Mouse (Mus musculus): ENCODE measurements at regions not wholly inside any gene's neighbourhood (a gene's known extent, or its start where the extent isn't known, plus 50 kb on each side); places are given as distances from the start of the nearest gene placed in this dataset.
A peak's percentile ranks its signal among the peaks of the same experiment; 100 is the strongest.

DNA sequence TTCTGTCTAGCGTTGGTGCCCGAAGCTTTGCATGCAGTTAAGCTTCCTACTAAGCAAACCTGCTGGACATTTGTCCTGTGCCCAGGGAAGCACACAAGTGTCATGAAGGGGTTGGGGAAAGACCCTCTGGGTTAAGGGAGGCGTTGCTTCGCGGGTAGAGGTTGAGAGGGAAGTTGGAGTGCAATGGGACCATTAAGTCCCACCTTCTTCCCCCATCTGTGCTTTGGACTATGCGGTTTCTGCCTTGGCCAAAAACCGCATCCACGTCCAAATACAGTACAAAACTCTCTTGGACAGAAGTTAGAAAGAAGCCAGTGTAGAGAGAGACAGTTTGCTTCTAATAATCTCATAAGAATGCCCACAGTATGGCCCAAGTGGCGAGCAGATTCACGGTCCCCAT is 176.1 kb upstream of the Topaz1 start:
- 2% methylated on average over 10 of the region's 10 CpGs for WGBS
- H3K4me1 ChIP-seq (ENCODE audit: control insufficient read depth, insufficient read depth, low read length): peaks cover 21% of the 10 kb centered on the region; the same call in 1 of the 2 replicates
- H3K27ac ChIP-seq (replicated peaks; ENCODE audit: low read depth, low read length): peak overlapping the region; percentile 87; the same call in 1 of the 2 replicates
- DNase-seq: no peak
- peaks cover 83% of the 10 kb centered on the region for H3K27me3 ChIP-seq (ENCODE audit: control insufficient read depth, insufficient read depth, low read length)
- no peaks in the 10 kb centered on the region for H3K9me3 ChIP-seq (ENCODE audit: control insufficient read depth, low read length)
- peak overlapping the region; percentile 67 for H3K4me3 ChIP-seq (replicated peaks; ENCODE audit: low read depth, low read length)
- peak overlapping the region; percentile 81 for H3K4me2 ChIP-seq (ENCODE audit: low read length)
- H3K9ac ChIP-seq (replicated peaks; ENCODE audit: low read length): 0 out of 2 replicates have a peak overlapping the region, but pooled peaks have one; percentile 70
- H3K36me3 ChIP-seq (ENCODE audit: control insufficient read depth, insufficient read depth, low read length): no peaks in the 10 kb centered on the region
- ATAC-seq (ENCODE audit: low FRiP score, low TSS enrichment): no peak

DNA sequence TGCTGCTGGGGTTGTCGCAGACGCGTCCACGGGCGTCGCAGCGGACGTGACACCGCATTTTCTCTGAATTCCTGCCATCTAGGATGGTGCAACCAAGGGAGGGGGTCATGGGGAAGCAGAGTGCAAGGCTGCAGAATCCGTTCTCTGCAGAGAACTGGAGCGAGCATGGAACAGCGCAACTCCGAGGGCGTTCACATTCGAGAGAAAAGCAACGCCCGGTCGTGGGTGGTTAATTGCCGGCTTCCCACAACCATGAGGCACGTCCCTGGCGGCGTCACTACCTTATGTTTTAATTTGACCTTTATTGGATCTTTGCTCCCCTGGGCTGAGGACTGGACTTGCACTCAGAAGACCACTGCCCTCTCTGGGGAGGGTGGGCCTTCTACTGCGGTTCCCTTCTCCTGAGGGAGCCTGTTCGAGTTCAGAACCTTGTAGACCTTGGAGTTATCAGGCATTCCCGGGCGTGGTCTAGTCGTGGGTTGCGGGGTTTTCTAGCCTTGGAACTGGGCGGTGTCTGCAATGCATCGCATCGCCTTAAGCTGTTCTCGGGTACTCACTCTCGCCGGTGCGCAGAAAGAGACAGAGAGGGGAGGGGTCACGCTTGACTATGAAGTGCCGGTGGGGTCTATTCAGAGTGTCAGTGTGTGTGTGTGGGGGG is 175.6 kb upstream of the Topaz1 start:
- Histone ChIP-seq H3K4me3 (replicated peaks; ENCODE audit: low read depth, low read length) (peak overlapping the region; percentile 67), H3K9ac (replicated peaks; ENCODE audit: low read length) (peak overlapping the region; percentile 70), H3K27ac (replicated peaks; ENCODE audit: low read depth, low read length) (peak overlapping the region; percentile 87), H3K36me3 (ENCODE audit: control insufficient read depth, insufficient read depth, low read length) (no peaks in the 10 kb centered on the region), H3K4me1 (ENCODE audit: control insufficient read depth, insufficient read depth, low read length) (peaks cover 21% of the 10 kb centered on the region; the same call in 1 of the 2 replicates), H3K4me2 (ENCODE audit: low read length) (peak overlapping the region; percentile 81), H3K27me3 (ENCODE audit: control insufficient read depth, insufficient read depth, low read length) (peaks cover 80% of the 10 kb centered on the region), H3K9me3 (ENCODE audit: control insufficient read depth, low read length) (no peaks in the 10 kb centered on the region)
- WGBS: 1% methylated on average over 37 of the region's 37 CpGs
- DNase-seq (peak; percentile 75), ATAC-seq (ENCODE audit: low FRiP score, low TSS enrichment) (peak; percentile 66; the same call in 1 of the 2 replicates)

DNA sequence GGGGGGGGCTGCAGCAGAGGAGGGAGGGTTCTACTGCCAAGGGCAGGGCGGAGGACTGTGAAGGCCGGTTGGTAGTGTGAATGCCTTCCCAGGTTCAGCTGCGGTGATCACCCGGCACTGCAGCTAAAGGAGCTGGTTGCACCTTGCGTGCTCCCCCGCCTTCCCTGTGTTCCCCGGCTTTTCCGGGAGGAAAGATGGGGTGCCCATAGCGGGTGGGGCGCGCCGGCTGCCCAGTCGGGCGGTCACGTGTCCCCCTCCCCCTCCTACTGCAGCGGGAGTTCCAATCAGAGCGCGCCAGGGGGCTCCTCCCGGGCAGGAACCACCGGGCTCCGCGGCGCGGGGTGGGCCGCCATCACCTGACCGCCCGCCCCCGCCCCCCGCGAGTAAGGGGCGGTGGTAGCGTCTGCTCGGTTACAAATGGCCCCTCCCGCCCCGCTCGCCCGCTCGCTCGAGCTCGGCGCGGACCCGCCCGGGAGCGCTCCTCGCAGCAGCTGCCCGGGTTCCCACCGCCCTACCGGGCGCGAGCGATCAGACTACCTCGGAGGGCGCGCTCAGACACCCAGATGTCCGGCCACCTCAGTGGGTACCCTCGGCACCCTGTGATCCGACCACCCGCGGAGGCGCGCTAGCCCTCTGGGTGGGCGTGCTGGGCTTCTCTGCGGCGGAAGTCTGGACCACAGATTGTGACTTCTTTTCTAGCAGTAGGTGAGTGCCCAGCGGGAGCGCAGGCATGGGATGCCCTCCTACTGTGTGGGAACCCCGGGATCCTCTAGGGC is 174.9 kb upstream of the Topaz1 start:
- Histone ChIP-seq H3K4me1 (ENCODE audit: control insufficient read depth, insufficient read depth, low read length) (peaks cover 21% of the 10 kb centered on the region; the same call in 1 of the 2 replicates), H3K4me2 (ENCODE audit: low read length) (peak overlapping the region; percentile 81), H3K9me3 (ENCODE audit: control insufficient read depth, low read length) (no peaks in the 10 kb centered on the region), H3K9ac (replicated peaks; ENCODE audit: low read length) (peak overlapping the region; percentile 70), H3K27me3 (ENCODE audit: control insufficient read depth, insufficient read depth, low read length) (peaks cover 79% of the 10 kb centered on the region), H3K36me3 (ENCODE audit: control insufficient read depth, insufficient read depth, low read length) (no peaks in the 10 kb centered on the region), H3K27ac (replicated peaks; ENCODE audit: low read depth, low read length) (peak overlapping the region; percentile 87), H3K4me3 (replicated peaks; ENCODE audit: low read depth, low read length) (peak overlapping the region; percentile 67)
- ATAC-seq (ENCODE audit: low FRiP score, low TSS enrichment) (peak; percentile 90), DNase-seq (peak; percentile 95)
- under 1% methylated on average over 68 of the region's 68 CpGs for WGBS

DNA sequence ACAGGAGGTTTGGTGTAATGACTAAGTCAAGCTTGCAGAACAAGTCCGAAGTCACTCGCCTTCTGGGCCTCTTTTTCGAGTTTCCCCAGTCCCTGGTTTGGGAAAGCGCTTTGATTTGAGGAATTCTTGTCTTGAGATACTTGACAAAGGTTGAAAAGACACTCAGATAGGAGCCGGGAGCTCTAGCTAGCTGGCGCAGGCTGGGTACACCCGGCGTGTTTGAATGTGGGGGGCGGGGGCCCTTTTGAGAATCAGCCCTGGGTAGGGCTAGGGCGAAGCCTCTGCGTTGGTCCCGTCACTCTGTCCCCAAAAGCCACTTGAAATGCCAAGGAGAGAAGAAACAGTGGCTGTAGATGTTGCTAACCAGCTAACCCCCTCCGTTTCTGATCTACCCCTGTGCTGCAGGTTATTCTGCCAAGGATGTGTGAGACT is 174.3 kb upstream of the Topaz1 start:
- Histone ChIP-seq H3K4me3 (replicated peaks; ENCODE audit: low read depth, low read length) (peak overlapping the region; percentile 67), H3K4me2 (ENCODE audit: low read length) (peak overlapping the region; percentile 81), H3K27me3 (ENCODE audit: control insufficient read depth, insufficient read depth, low read length) (peaks cover 73% of the 10 kb centered on the region), H3K27ac (replicated peaks; ENCODE audit: low read depth, low read length) (peak overlapping the region; percentile 87), H3K4me1 (ENCODE audit: control insufficient read depth, insufficient read depth, low read length) (peaks cover 21% of the 10 kb centered on the region; the same call in 1 of the 2 replicates), H3K36me3 (ENCODE audit: control insufficient read depth, insufficient read depth, low read length) (no peaks in the 10 kb centered on the region), H3K9me3 (ENCODE audit: control insufficient read depth, low read length) (no peaks in the 10 kb centered on the region), H3K9ac (replicated peaks; ENCODE audit: low read length) (peak overlapping the region; percentile 70)
- peak; percentile 32 for DNase-seq
- WGBS: under 1% methylated on average over 13 of the region's 13 CpGs
- ATAC-seq (ENCODE audit: low FRiP score, low TSS enrichment): no peak

DNA sequence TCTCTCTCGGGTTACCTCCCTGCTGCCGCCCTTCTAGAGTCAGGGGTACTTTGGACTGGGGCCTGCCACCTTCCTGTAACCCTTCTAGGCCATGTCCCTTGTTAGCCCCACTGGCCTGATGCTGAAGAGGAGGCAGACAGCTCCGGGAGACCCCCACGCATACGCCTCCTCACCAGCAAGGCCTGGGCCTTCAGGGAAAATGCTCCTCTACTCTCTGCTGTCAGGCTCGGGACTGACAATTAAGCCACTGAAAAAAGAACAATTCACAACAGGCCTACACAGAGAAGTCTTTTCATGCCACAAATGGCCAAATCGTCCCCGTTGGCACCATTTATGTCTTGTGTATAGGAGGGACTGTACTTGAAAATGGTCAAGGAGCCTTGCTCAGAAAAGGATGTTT is 161.9 kb upstream of the Topaz1 start:
- Histone ChIP-seq H3K9ac (replicated peaks; ENCODE audit: low read length) (no peak overlapping the region), H3K27me3 (ENCODE audit: control insufficient read depth, insufficient read depth, low read length) (no peaks in the 10 kb centered on the region), H3K4me2 (ENCODE audit: low read length) (no peak overlapping the region), H3K9me3 (ENCODE audit: control insufficient read depth, low read length) (no peaks in the 10 kb centered on the region), H3K27ac (replicated peaks; ENCODE audit: low read depth, low read length) (no peak overlapping the region), H3K4me1 (ENCODE audit: control insufficient read depth, insufficient read depth, low read length) (no peaks in the 10 kb centered on the region), H3K36me3 (ENCODE audit: control insufficient read depth, insufficient read depth, low read length) (no peaks in the 10 kb centered on the region), H3K4me3 (replicated peaks; ENCODE audit: low read depth, low read length) (no peak overlapping the region)
- ATAC-seq (ENCODE audit: low FRiP score, low TSS enrichment): no peak
- 70% methylated on average over 8 of the region's 8 CpGs for WGBS
- no peak for DNase-seq

DNA sequence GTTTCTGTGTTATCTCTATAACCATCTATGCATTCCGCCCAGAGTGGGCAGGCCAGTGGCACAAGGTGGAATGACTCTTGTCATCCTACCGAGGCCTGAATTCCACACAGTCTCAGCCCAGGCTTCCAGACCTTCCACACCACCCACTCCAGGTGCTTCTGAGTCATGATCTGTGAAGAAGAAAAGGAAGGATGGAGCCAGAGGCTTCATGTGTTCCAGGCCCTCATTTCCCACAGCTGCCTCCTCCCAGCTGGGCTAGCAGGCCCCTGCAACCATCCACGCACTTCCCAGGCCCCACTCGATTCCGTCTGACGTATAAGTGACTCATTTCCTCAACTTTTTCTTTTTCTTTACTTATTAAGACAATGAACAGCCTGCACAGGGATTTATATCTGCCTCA is 160.7 kb upstream of the Topaz1 start:
- no peaks in the 10 kb centered on the region for H3K4me1 ChIP-seq (ENCODE audit: control insufficient read depth, insufficient read depth, low read length)
- H3K27me3 ChIP-seq (ENCODE audit: control insufficient read depth, insufficient read depth, low read length): no peaks in the 10 kb centered on the region
- WGBS: 89% methylated on average over 6 of the region's 6 CpGs
- no peak for DNase-seq
- H3K4me3 ChIP-seq (replicated peaks; ENCODE audit: low read depth, low read length): no peak overlapping the region
- no peaks in the 10 kb centered on the region for H3K9me3 ChIP-seq (ENCODE audit: control insufficient read depth, low read length)
- ATAC-seq (ENCODE audit: low FRiP score, low TSS enrichment): no peak
- no peak overlapping the region for H3K4me2 ChIP-seq (ENCODE audit: low read length)
- no peak overlapping the region for H3K27ac ChIP-seq (replicated peaks; ENCODE audit: low read depth, low read length)
- H3K36me3 ChIP-seq (ENCODE audit: control insufficient read depth, insufficient read depth, low read length): no peaks in the 10 kb centered on the region
- no peak overlapping the region for H3K9ac ChIP-seq (replicated peaks; ENCODE audit: low read length)

DNA sequence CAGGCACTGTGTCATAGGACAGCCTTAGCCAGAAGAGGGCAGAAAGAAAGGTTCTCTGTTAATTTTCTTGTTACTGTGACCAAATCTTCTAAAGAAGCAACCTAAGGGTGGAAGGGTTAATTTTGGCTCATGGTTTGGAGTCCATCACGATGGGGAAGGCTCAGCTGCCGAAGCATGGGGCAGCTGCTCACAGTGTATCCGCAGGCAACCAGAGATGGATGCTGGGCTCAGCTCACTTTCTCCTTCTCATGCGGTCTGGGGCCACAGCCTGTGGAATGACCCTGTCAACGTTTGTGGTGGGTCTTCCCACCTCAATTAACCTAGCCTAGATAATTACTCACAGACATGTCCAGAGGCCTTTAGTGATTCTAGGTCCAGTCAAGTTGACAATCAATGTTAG is 160.2 kb upstream of the Topaz1 start:
- no peaks in the 10 kb centered on the region for H3K9me3 ChIP-seq (ENCODE audit: control insufficient read depth, low read length)
- no peak overlapping the region for H3K27ac ChIP-seq (replicated peaks; ENCODE audit: low read depth, low read length)
- H3K36me3 ChIP-seq (ENCODE audit: control insufficient read depth, insufficient read depth, low read length): no peaks in the 10 kb centered on the region
- no peak overlapping the region for H3K9ac ChIP-seq (replicated peaks; ENCODE audit: low read length)
- H3K27me3 ChIP-seq (ENCODE audit: control insufficient read depth, insufficient read depth, low read length): no peaks in the 10 kb centered on the region
- no peak overlapping the region for H3K4me2 ChIP-seq (ENCODE audit: low read length)
- WGBS: 82% methylated on average over 5 of the region's 5 CpGs
- ATAC-seq (ENCODE audit: low FRiP score, low TSS enrichment) (no peak), DNase-seq (no peak)
- H3K4me3 ChIP-seq (replicated peaks; ENCODE audit: low read depth, low read length): no peak overlapping the region
- no peaks in the 10 kb centered on the region for H3K4me1 ChIP-seq (ENCODE audit: control insufficient read depth, insufficient read depth, low read length)

DNA sequence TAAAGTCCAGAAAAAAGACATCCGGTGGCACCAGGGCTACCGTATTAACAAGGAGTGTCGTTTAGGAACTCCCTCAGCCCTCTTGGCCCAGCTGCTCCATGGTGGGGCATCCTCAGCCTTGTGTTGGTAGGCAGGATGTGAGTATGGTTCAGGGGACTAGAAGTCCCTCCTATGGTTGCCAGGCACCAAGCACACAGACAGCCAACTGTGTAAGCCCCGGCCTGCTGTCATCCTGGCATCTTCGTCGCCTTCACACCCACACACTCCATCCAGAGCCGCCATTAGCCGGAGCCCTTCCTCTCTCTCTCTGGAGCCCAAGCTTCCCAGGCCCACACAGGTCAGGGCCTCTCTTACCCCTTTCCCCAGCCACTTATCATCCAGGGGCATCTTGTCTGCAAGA is 158.9 kb upstream of the Topaz1 start:
- no peak overlapping the region for H3K9ac ChIP-seq (replicated peaks; ENCODE audit: low read length)
- H3K4me3 ChIP-seq (replicated peaks; ENCODE audit: low read depth, low read length): no peak overlapping the region
- H3K9me3 ChIP-seq (ENCODE audit: control insufficient read depth, low read length): no peaks in the 10 kb centered on the region
- WGBS: 90% methylated on average over 8 of the region's 8 CpGs
- peaks cover 10% of the 10 kb centered on the region for H3K4me1 ChIP-seq (ENCODE audit: control insufficient read depth, insufficient read depth, low read length)
- DNase-seq (no peak), ATAC-seq (ENCODE audit: low FRiP score, low TSS enrichment) (no peak)
- H3K27ac ChIP-seq (replicated peaks; ENCODE audit: low read depth, low read length): no peak overlapping the region
- no peak overlapping the region for H3K4me2 ChIP-seq (ENCODE audit: low read length)
- H3K36me3 ChIP-seq (ENCODE audit: control insufficient read depth, insufficient read depth, low read length): no peaks in the 10 kb centered on the region
- no peaks in the 10 kb centered on the region for H3K27me3 ChIP-seq (ENCODE audit: control insufficient read depth, insufficient read depth, low read length)
